Mouse (Mus musculus): ENCODE measurements around the gene Prr9. TPM values are rescaled to one million over a fixed set of nuclear protein-coding genes. Genes with fewer than 3 reads are reported as not detected.

The Prr9 gene
- total and polyA plus RNA-seq, 2 experiments from 2014 or later: not detected

GRCm38 (mm10) chr3:92083042-92083441 lies 40.7 kb downstream of the Prr9 start, which contains the start of gene Lor:
TSS of gene Lor (minus strand) at chr3:92083142.
- DNase-seq (ENCODE audit: low spot score) (no peak), ATAC-seq (ENCODE audit: insufficient read depth, low read depth) (no peak)
- Histone ChIP-seq H3K4me2 (ENCODE audit: low read depth, low read length) (peak within 1 kb of the TSS; percentile 98), H3K27ac (ENCODE audit: low read depth) (no peak within 1 kb of the TSS), H3K9me3 (replicated peaks; ENCODE audit: control insufficient read depth, low read length) (no peaks in the 10 kb centered on the region), H3K4me1 (ENCODE audit: control insufficient read depth, insufficient read depth) (no peaks in the 10 kb centered on the region), H3K27me3 (ENCODE audit: control insufficient read depth, insufficient read depth, low read length) (peaks cover 29% of the 10 kb centered on the region), H3K36me3 (replicated peaks; ENCODE audit: control insufficient read depth, insufficient read depth, low read length) (no peaks in the 10 kb centered on the region), H3K9ac (replicated peaks; ENCODE audit: low read depth, low read length) (no peak within 1 kb of the TSS), H3K4me3 (ENCODE audit: low read depth, low read length) (peak within 1 kb of the TSS; percentile 71; the same call in 1 of the 2 replicates)
- 74% methylated on average over 2 of the region's 2 CpGs for WGBS
- TF ChIP-seq CTCF (IDR thresholded peaks at IDR 0.05; ENCODE audit: low read depth) (no peak), EP300 (IDR thresholded peaks at IDR 0.05; ENCODE audit: low read depth) (no peak)

GRCm38 (mm10) chr3:92081285-92081931 lies 42.3 kb downstream of the Prr9 start:
- ATAC-seq (ENCODE audit: insufficient read depth, low read depth) (peak; percentile 51), DNase-seq (ENCODE audit: low spot score) (peak; percentile 8)
- H3K27me3 ChIP-seq (ENCODE audit: control insufficient read depth, insufficient read depth, low read length): peaks cover 29% of the 10 kb centered on the region
- peak overlapping the region; percentile 32; the same call in 1 of the 2 replicates for H3K27ac ChIP-seq (ENCODE audit: low read depth)
- no peaks in the 10 kb centered on the region for H3K9me3 ChIP-seq (replicated peaks; ENCODE audit: control insufficient read depth, low read length)
- 1% methylated on average over 69 of the region's 76 CpGs for WGBS
- peak overlapping the region; percentile 45 for H3K9ac ChIP-seq (replicated peaks; ENCODE audit: low read depth, low read length)
- no peaks in the 10 kb centered on the region for H3K4me1 ChIP-seq (ENCODE audit: control insufficient read depth, insufficient read depth)
- H3K4me3 ChIP-seq (ENCODE audit: low read depth, low read length): peak overlapping the region; percentile 71
- no peaks in the 10 kb centered on the region for H3K36me3 ChIP-seq (replicated peaks; ENCODE audit: control insufficient read depth, insufficient read depth, low read length)
- TF ChIP-seq CTCF (IDR thresholded peaks at IDR 0.05; ENCODE audit: low read depth): no peak
- peak overlapping the region; percentile 98 for H3K4me2 ChIP-seq (ENCODE audit: low read depth, low read length)

DNA sequence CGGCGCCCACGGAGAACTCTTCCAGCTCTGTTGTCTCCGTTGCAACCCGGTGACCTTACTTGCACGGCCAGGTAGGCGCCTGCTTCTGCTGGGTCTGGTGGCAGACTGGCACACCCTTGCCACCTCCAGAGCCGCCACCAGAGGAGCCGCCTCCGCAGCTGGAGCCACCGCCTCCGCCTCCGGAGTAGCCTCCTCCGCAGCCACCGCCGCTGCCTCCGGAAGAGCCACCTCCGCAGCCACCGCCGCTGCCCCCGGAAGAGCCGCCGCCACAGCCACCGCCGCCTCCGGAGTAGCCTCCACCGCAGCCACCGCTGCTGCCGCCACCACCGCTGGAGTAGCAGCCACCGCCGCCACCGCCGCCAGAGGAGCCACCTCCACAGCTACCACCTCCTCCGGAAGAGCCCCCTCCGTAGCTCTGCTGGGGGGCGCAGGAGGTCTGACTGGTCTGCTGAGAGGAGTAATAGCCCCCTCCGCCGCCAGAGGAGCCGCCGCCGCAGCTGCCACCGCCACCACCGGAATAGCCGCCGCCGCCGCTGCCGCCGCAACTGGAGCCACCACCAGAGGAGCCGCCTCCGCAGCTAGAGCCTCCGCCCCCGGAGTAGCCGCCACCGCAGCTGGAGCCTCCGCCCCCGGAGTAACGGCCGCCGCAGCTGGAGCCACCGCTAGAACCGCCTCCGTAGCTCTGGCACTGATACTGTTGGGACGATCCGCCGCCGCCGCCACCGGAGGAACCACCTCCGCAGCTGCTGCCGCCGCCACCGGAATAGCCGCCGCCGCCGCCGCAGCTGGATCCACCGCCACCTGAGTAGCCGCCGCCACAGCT lies 43.1 kb downstream of the Prr9 start:
- Histone ChIP-seq H3K4me1 (ENCODE audit: control insufficient read depth, insufficient read depth) (no peaks in the 10 kb centered on the region), H3K36me3 (replicated peaks; ENCODE audit: control insufficient read depth, insufficient read depth, low read length) (no peaks in the 10 kb centered on the region), H3K4me3 (ENCODE audit: low read depth, low read length) (peak overlapping the region; percentile 71), H3K4me2 (ENCODE audit: low read depth, low read length) (peak overlapping the region; percentile 98), H3K9me3 (replicated peaks; ENCODE audit: control insufficient read depth, low read length) (no peaks in the 10 kb centered on the region), H3K9ac (replicated peaks; ENCODE audit: low read depth, low read length) (peak overlapping the region; percentile 45), H3K27me3 (ENCODE audit: control insufficient read depth, insufficient read depth, low read length) (peaks cover 29% of the 10 kb centered on the region), H3K27ac (ENCODE audit: low read depth) (peak overlapping the region; percentile 32; the same call in 1 of the 2 replicates)
- under 1% methylated on average over 53 of the region's 82 CpGs for WGBS
- DNase-seq (ENCODE audit: low spot score) (peak; percentile 46), ATAC-seq (ENCODE audit: insufficient read depth, low read depth) (peak; percentile 72)
- no peak for TF ChIP-seq CTCF (IDR thresholded peaks at IDR 0.05; ENCODE audit: low read depth)
- TF ChIP-seq EP300 (IDR thresholded peaks at IDR 0.05; ENCODE audit: low read depth): no peak

Other genes with a start within 250 kb of the Prr9 start
- not detected in 2 replicates for gene Pglyrp3, start 109.4 kb downstream of the Prr9 start, total RNA-seq (2014; rRNA removed; ENCODE audit: low replicate concordance)
- not detected in 2 replicates for gene Pglyrp3, start 109.4 kb downstream of the Prr9 start, polyA plus RNA-seq (2015; fragmentation: Nextera tagmentation; extraction: Ambion mirVana)
- not detected in 2 replicates for gene Lor, start 40.8 kb downstream of the Prr9 start, total RNA-seq (2014; rRNA removed; ENCODE audit: low replicate concordance)
- gene Lor, start 40.8 kb downstream of the Prr9 start, polyA plus RNA-seq (2015; fragmentation: Nextera tagmentation; extraction: Ambion mirVana): 0.08 and 0.29 TPM in 2 replicates
- not detected in 2 replicates for gene Lelp1, start 18.8 kb upstream of the Prr9 start, total RNA-seq (2014; rRNA removed; ENCODE audit: low replicate concordance)
- gene Lelp1, start 18.8 kb upstream of the Prr9 start, polyA plus RNA-seq (2015; fragmentation: Nextera tagmentation; extraction: Ambion mirVana): not detected in 2 replicates
- gene Sprr2a1, start 91.9 kb upstream of the Prr9 start, total RNA-seq (2014; rRNA removed; ENCODE audit: low replicate concordance): 0.15 TPM in 1 of 2 replicates, not detected in the other
- gene Sprr2a1, start 91.9 kb upstream of the Prr9 start, polyA plus RNA-seq (2015; fragmentation: Nextera tagmentation; extraction: Ambion mirVana): 0.25 TPM in 1 of 2 replicates, not detected in the other
- gene Sprr2a2, start 92.0 kb upstream of the Prr9 start, total RNA-seq (2014; rRNA removed; ENCODE audit: low replicate concordance): 10.1 and 38.9 TPM in 2 replicates
- 8.6 and 12.1 TPM in 2 replicates for gene Sprr2a2, start 92.0 kb upstream of the Prr9 start, polyA plus RNA-seq (2015; fragmentation: Nextera tagmentation; extraction: Ambion mirVana)
- gene Sprr2a3, start 161.5 kb upstream of the Prr9 start, total RNA-seq (2014; rRNA removed; ENCODE audit: low replicate concordance): 2.1 and 7.9 TPM in 2 replicates
- 0.34 and 0.72 TPM in 2 replicates for gene Sprr2a3, start 161.5 kb upstream of the Prr9 start, polyA plus RNA-seq (2015; fragmentation: Nextera tagmentation; extraction: Ambion mirVana)
- not detected in 2 replicates for gene Sprr2b, start 192.7 kb upstream of the Prr9 start, total RNA-seq (2014; rRNA removed; ENCODE audit: low replicate concordance)
- 0.20 TPM in 1 of 2 replicates, not detected in the other for gene Sprr2b, start 192.7 kb upstream of the Prr9 start, polyA plus RNA-seq (2015; fragmentation: Nextera tagmentation; extraction: Ambion mirVana)
- gene Sprr2d, start 215.2 kb upstream of the Prr9 start, total RNA-seq (2014; rRNA removed; ENCODE audit: low replicate concordance): not detected in 2 replicates
- not detected in 2 replicates for gene Sprr2d, start 215.2 kb upstream of the Prr9 start, polyA plus RNA-seq (2015; fragmentation: Nextera tagmentation; extraction: Ambion mirVana)
- gene Sprr2e, start 228.2 kb upstream of the Prr9 start, total RNA-seq (2014; rRNA removed; ENCODE audit: low replicate concordance): not detected in 2 replicates
- gene Sprr2e, start 228.2 kb upstream of the Prr9 start, polyA plus RNA-seq (2015; fragmentation: Nextera tagmentation; extraction: Ambion mirVana): not detected in 2 replicates
- gene Sprr2f, start 241.2 kb upstream of the Prr9 start, total RNA-seq (2014; rRNA removed; ENCODE audit: low replicate concordance): not detected in 2 replicates
- gene Sprr2f, start 241.2 kb upstream of the Prr9 start, polyA plus RNA-seq (2015; fragmentation: Nextera tagmentation; extraction: Ambion mirVana): not detected in 2 replicates